Mouse (Mus musculus): ENCODE measurements around the gene Gm6370. TPM values are rescaled to one million over a fixed set of nuclear protein-coding genes. Genes with fewer than 3 reads are reported as not detected.
"Not testable (repeated sequence)": the region's sequence is repeated elsewhere in the genome, so short reads cannot be mapped to it uniquely, and the experiment has no call there.

Gene Gm6370
- not detected in 2 replicates for total RNA-seq (2014; rRNA removed)
- not detected in 2 replicates for polyA plus RNA-seq (2015; fragmentation: Nextera tagmentation; extraction: Ambion mirVana)

GRCm38 (mm10) chr5:146491063-146491462 lies at the start of gene Gm6370:
Gm6370 (plus strand) TSS chr5:146491363.
- not testable (repeated sequence) for H3K36me3 ChIP-seq (ENCODE audit: insufficient read depth, low read length); H3K27ac ChIP-seq; H3K9ac ChIP-seq (replicated peaks; ENCODE audit: low read length); H3K27me3 ChIP-seq (ENCODE audit: insufficient read depth, low read length); H3K4me1 ChIP-seq (ENCODE audit: insufficient read depth, low read length); H3K4me2 ChIP-seq (ENCODE audit: low read depth, low read length); H3K4me3 ChIP-seq (ENCODE audit: low read length); DNase-seq (ENCODE audit: low spot score); ATAC-seq; H3K9me3 ChIP-seq (ENCODE audit: low read length)
- no CpG with 5 or more reads among the region's 5 CpGs for WGBS

GRCm38 (mm10) chr5:146442767-146443166 lies 48.4 kb upstream of the Gm6370 start:
- DNase-seq (ENCODE audit: low spot score) = no peak
- H3K4me3 ChIP-seq (ENCODE audit: low read length) = no peak overlapping the region
- no peaks in the 10 kb centered on the region for H3K9me3 ChIP-seq (ENCODE audit: low read length)
- H3K9ac ChIP-seq (replicated peaks; ENCODE audit: low read length) = no peak overlapping the region
- H3K4me2 ChIP-seq (ENCODE audit: low read depth, low read length) = no peak overlapping the region
- WGBS = 81% methylated on average over 2 of the region's 2 CpGs
- TF ChIP-seq CTCF (IDR thresholded peaks at IDR 0.05; ENCODE audit: low read depth) = no peak
- H3K27ac ChIP-seq = no peak overlapping the region
- no peak for ATAC-seq
- peaks cover 12% of the 10 kb centered on the region; the same call in 1 of the 2 replicates for H3K36me3 ChIP-seq (ENCODE audit: insufficient read depth, low read length)
- no peaks in the 10 kb centered on the region for H3K4me1 ChIP-seq (ENCODE audit: insufficient read depth, low read length)
- no peaks in the 10 kb centered on the region for H3K27me3 ChIP-seq (ENCODE audit: insufficient read depth, low read length)

GRCm38 (mm10) chr5:146446633-146447032 lies 44.5 kb upstream of the Gm6370 start:
- no peak for ATAC-seq
- no peak overlapping the region for H3K27ac ChIP-seq
- no peak overlapping the region for H3K4me3 ChIP-seq (ENCODE audit: low read length)
- H3K27me3 ChIP-seq (ENCODE audit: insufficient read depth, low read length) = no peaks in the 10 kb centered on the region
- WGBS = 85% methylated on average over 2 of the region's 2 CpGs
- no peaks in the 10 kb centered on the region for H3K36me3 ChIP-seq (ENCODE audit: insufficient read depth, low read length)
- H3K9me3 ChIP-seq (ENCODE audit: low read length) = no peaks in the 10 kb centered on the region
- no peak for TF ChIP-seq CTCF (IDR thresholded peaks at IDR 0.05; ENCODE audit: low read depth)
- no peaks in the 10 kb centered on the region for H3K4me1 ChIP-seq (ENCODE audit: insufficient read depth, low read length)
- H3K9ac ChIP-seq (replicated peaks; ENCODE audit: low read length) = no peak overlapping the region
- H3K4me2 ChIP-seq (ENCODE audit: low read depth, low read length) = no peak overlapping the region
- DNase-seq (ENCODE audit: low spot score) = no peak

- Histone ChIP-seq H3K27ac (no peak overlapping the region), H3K36me3 (ENCODE audit: insufficient read depth, low read length) (peaks cover 10% of the 10 kb centered on the region), H3K4me3 (ENCODE audit: low read length) (no peak overlapping the region), H3K4me1 (ENCODE audit: insufficient read depth, low read length) (no peaks in the 10 kb centered on the region), H3K9me3 (ENCODE audit: low read length) (no peaks in the 10 kb centered on the region), H3K9ac (replicated peaks; ENCODE audit: low read length) (no peak overlapping the region), H3K4me2 (ENCODE audit: low read depth, low read length) (no peak overlapping the region), H3K27me3 (ENCODE audit: insufficient read depth, low read length) (no peaks in the 10 kb centered on the region)
- DNase-seq (ENCODE audit: low spot score) (no peak), ATAC-seq (no peak)
- WGBS = 57% methylated on average over 11 of the region's 11 CpGs
- no peak for TF ChIP-seq CTCF (IDR thresholded peaks at IDR 0.05; ENCODE audit: low read depth)
Observed at GRCm38 (mm10) chr5:146451592-146452254, 39.4 kb upstream of the Gm6370 start.

GRCm38 (mm10) chr5:146453556-146453955 lies 37.6 kb upstream of the Gm6370 start:
- H3K36me3 ChIP-seq (ENCODE audit: insufficient read depth, low read length) = peaks cover 10% of the 10 kb centered on the region
- no peaks in the 10 kb centered on the region for H3K4me1 ChIP-seq (ENCODE audit: insufficient read depth, low read length)
- TF ChIP-seq CTCF (IDR thresholded peaks at IDR 0.05; ENCODE audit: low read depth) = no peak
- WGBS = 84% methylated on average over 6 of the region's 6 CpGs
- H3K4me2 ChIP-seq (ENCODE audit: low read depth, low read length) = no peak overlapping the region
- H3K27me3 ChIP-seq (ENCODE audit: insufficient read depth, low read length) = no peaks in the 10 kb centered on the region
- DNase-seq (ENCODE audit: low spot score) = no peak
- no peaks in the 10 kb centered on the region for H3K9me3 ChIP-seq (ENCODE audit: low read length)
- H3K27ac ChIP-seq = no peak overlapping the region
- no peak overlapping the region for H3K4me3 ChIP-seq (ENCODE audit: low read length)
- no peak overlapping the region for H3K9ac ChIP-seq (replicated peaks; ENCODE audit: low read length)
- no peak for ATAC-seq

- no peak for TF ChIP-seq CTCF (IDR thresholded peaks at IDR 0.05; ENCODE audit: low read depth)
- peaks cover 16% of the 10 kb centered on the region for H3K36me3 ChIP-seq (ENCODE audit: insufficient read depth, low read length)
- WGBS = 78% methylated on average over 8 of the region's 8 CpGs
- H3K9me3 ChIP-seq (ENCODE audit: low read length) = no peaks in the 10 kb centered on the region
- H3K4me2 ChIP-seq (ENCODE audit: low read depth, low read length) = no peak overlapping the region
- H3K27me3 ChIP-seq (ENCODE audit: insufficient read depth, low read length) = no peaks in the 10 kb centered on the region
- no peak overlapping the region for H3K4me3 ChIP-seq (ENCODE audit: low read length)
- no peak overlapping the region for H3K27ac ChIP-seq
- H3K4me1 ChIP-seq (ENCODE audit: insufficient read depth, low read length) = no peaks in the 10 kb centered on the region
- H3K9ac ChIP-seq (replicated peaks; ENCODE audit: low read length) = no peak overlapping the region
- DNase-seq (ENCODE audit: low spot score) (no peak), ATAC-seq (no peak)
Observed at GRCm38 (mm10) chr5:146461612-146462011, 29.6 kb upstream of the Gm6370 start.

GRCm38 (mm10) chr5:146466663-146467062 lies 24.5 kb upstream of the Gm6370 start:
- DNase-seq (ENCODE audit: low spot score) = no peak
- WGBS = 93% methylated on average over 19 of the region's 19 CpGs
- peaks cover 29% of the 10 kb centered on the region; the same call in 1 of the 2 replicates for H3K36me3 ChIP-seq (ENCODE audit: insufficient read depth, low read length)

More at GRCm38 (mm10) chr5:146466663-146467062, 24.5 kb upstream of the Gm6370 start:
- no peaks in the 10 kb centered on the region for H3K9me3 ChIP-seq (ENCODE audit: low read length)
- no peak overlapping the region for H3K9ac ChIP-seq (replicated peaks; ENCODE audit: low read length)
- no peaks in the 10 kb centered on the region for H3K27me3 ChIP-seq (ENCODE audit: insufficient read depth, low read length)
- no peak for ATAC-seq
- no peaks in the 10 kb centered on the region for H3K4me1 ChIP-seq (ENCODE audit: insufficient read depth, low read length)
- no peak overlapping the region for H3K4me3 ChIP-seq (ENCODE audit: low read length)
- H3K4me2 ChIP-seq (ENCODE audit: low read depth, low read length) = no peak overlapping the region
- TF ChIP-seq CTCF (IDR thresholded peaks at IDR 0.05; ENCODE audit: low read depth) = no peak
- H3K27ac ChIP-seq = no peak overlapping the region

Measured in hindbrain, postnatal 0 days (tissue).